Mouse (Mus musculus) embryonic facial prominence, embryonic 12.5 days (tissue): ENCODE data around the gene Olfr981. TPM values are rescaled to one million over a fixed set of nuclear protein-coding genes. Genes with fewer than 3 reads are reported as not detected.
"Not testable (repeated sequence)": the region's sequence is repeated elsewhere in the genome, so short reads cannot be mapped to it uniquely, and the experiment has no call there.

Source experiments
- ATAC-seq: fragments of 200-750 bp; cut with Nextera tagmentation; 2 replicates; pipeline ENCODE4 v1.8.0; 2017; ENCODE audit not compliant: insufficient number of reproducible peaks, insufficient read depth, low FRiP score, low TSS enrichment
- H3K27ac ChIP-seq: fragments of 300-500 bp; sonication (generic); 2 replicates; pipeline ENCODE4 v1.5.1; 2016; ENCODE audit warnings: mild to moderate bottlenecking
- H3K27me3 ChIP-seq: fragments of 300-500 bp; sonication (generic); 2 replicates; pipeline ENCODE4 v1.6.1; 2016; ENCODE audit warnings: mild to moderate bottlenecking, moderate library complexity
- H3K36me3 ChIP-seq: fragments of 300-500 bp; sonication (generic); 2 replicates; pipeline ENCODE4 v1.6.1; 2016; ENCODE audit warnings: mild to moderate bottlenecking
- H3K4me1 ChIP-seq: fragments of 300-500 bp; sonication (generic); 2 replicates; pipeline ENCODE4 v1.6.1; 2016
- H3K4me2 ChIP-seq: fragments of 300-500 bp; sonication (generic); replicated peaks from 2 replicates; pipeline ENCODE4 v1.6.1; 2016; ENCODE audit warnings: mild to moderate bottlenecking, moderate library complexity
- H3K4me3 ChIP-seq: fragments of 300-500 bp; sonication (generic); 2 replicates; pipeline ENCODE4 v1.5.1; 2016; ENCODE audit warnings: mild to moderate bottlenecking
- H3K9ac ChIP-seq: fragments of 300-500 bp; sonication (generic); 2 replicates; pipeline ENCODE4 v1.6.1; 2016; ENCODE audit warnings: mild to moderate bottlenecking, moderate library complexity
- H3K9me3 ChIP-seq: fragments of 300-500 bp; sonication (generic); 2 replicates; pipeline ENCODE4 v1.6.1; 2016; ENCODE audit warnings: mild to moderate bottlenecking, moderate library complexity
- WGBS: fragments of 180-500 bp; shearing (Covaris S2); methylation state at CpG from one replicate; pipeline ENCODE4 v1.1.7; 2016; 5-methylcytosine and 5-hydroxymethylcytosine counted together
- polyA plus RNA-seq: library from polyadenylated mRNA; unstranded; fragments of >200 nt; fragmentation: Nextera tagmentation; extraction: Ambion mirVana; gene quantifications from 2 replicates; pipeline ENCODE4 v1.2.1, GENCODE M21; 2016

Olfr981 gene
- not detected in 2 replicates for polyA plus RNA-seq

GRCm38 (mm10) chr9:40021164-40021563 is at the start of gene Olfr981:
TSS of gene Olfr981 (plus strand) at chr9:40021464.
- no peaks in the 10 kb centered on the region for H3K27me3 ChIP-seq
- no peak within 1 kb of the TSS for H3K4me2 ChIP-seq

DNA sequence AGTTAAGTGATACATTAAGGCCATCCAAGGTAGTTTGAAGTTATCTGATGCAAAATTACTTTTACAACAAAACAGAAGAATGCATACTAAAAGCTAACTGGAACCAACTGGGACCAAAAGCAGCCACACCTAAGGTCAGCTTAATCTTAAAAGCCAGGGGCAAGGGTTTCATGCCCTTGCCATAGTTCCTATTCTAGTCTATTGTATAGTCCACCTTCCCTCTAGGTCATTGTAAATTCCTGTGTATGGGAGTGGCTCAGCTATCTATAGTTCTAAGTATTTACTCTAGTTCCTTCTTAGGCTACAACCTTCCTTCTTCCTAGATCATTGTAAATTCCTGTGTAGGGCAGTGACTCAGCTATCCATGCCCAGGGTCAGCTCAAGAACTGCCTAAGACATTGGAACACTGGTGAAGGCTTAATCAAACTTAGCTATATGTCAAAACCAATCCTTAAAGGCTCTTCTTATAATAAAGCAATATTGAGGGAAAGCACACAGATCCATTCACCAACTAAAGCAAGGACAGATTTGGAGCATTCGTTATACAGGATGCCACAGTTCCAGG is 44.6 kb upstream of the Olfr981 start:
- not testable (repeated sequence) for H3K9me3 ChIP-seq, H3K4me1 ChIP-seq, H3K4me2 ChIP-seq, H3K27me3 ChIP-seq, ATAC-seq, H3K36me3 ChIP-seq, H3K9ac ChIP-seq, H3K27ac ChIP-seq, H3K4me3 ChIP-seq
- WGBS, result 93% methylated on average over 1 of the region's 1 CpGs

More at GRCm38 (mm10) chr9:40021164-40021563, at the start of gene Olfr981:
- 56% methylated on average over 2 of the region's 2 CpGs for WGBS
- ATAC-seq, result no peak
- Histone ChIP-seq H3K4me1 (no peaks in the 10 kb centered on the region), H3K9ac (no peak within 1 kb of the TSS), H3K4me3 (no peak within 1 kb of the TSS), H3K36me3 (no peaks in the 10 kb centered on the region), H3K9me3 (no peaks in the 10 kb centered on the region), H3K27ac (no peak within 1 kb of the TSS)

- H3K27me3 ChIP-seq, result no peaks in the 10 kb centered on the region
- H3K4me1 ChIP-seq, result no peaks in the 10 kb centered on the region
- H3K27ac ChIP-seq, result no peak within 1 kb of the TSS
- WGBS, result 71% methylated on average over 2 of the region's 2 CpGs
- H3K4me2 ChIP-seq, result no peak within 1 kb of the TSS
- no peaks in the 10 kb centered on the region for H3K36me3 ChIP-seq
- no peak within 1 kb of the TSS for H3K9ac ChIP-seq
- no peak for ATAC-seq
- H3K9me3 ChIP-seq, result no peaks in the 10 kb centered on the region
- no peak within 1 kb of the TSS for H3K4me3 ChIP-seq
Observed at GRCm38 (mm10) chr9:39991813-39992212, 29.5 kb upstream of the Olfr981 start, which contains the start of gene Olfr978. TSS of gene Olfr978 (plus strand) at chr9:39992113.

- no peak within 1 kb of the TSS for H3K4me2 ChIP-seq
- no peak within 1 kb of the TSS for H3K4me3 ChIP-seq
- no peak within 1 kb of the TSS for H3K27ac ChIP-seq
- no peaks in the 10 kb centered on the region for H3K27me3 ChIP-seq
- H3K9me3 ChIP-seq, result no peaks in the 10 kb centered on the region
- H3K36me3 ChIP-seq, result no peaks in the 10 kb centered on the region
- H3K4me1 ChIP-seq, result no peaks in the 10 kb centered on the region
- no peak for ATAC-seq
- H3K9ac ChIP-seq, result no peak within 1 kb of the TSS
- 91% methylated on average over 1 of the region's 1 CpGs for whole genome bisulfite sequencing
Observed at GRCm38 (mm10) chr9:40003365-40003764, 17.9 kb upstream of the Olfr981 start, which contains the start of gene Olfr979. TSS of gene Olfr979 (minus strand) at chr9:40003465.

GRCm38 (mm10) chr9:40009482-40009881 is 11.8 kb upstream of the Olfr981 start, which contains the start of gene Olfr980:
TSS of gene Olfr980 (minus strand) at chr9:40009582.
- Histone ChIP-seq H3K4me1 (no peaks in the 10 kb centered on the region), H3K4me2 (no peak within 1 kb of the TSS), H3K27ac (no peak within 1 kb of the TSS), H3K9ac (no peak within 1 kb of the TSS), H3K4me3 (no peak within 1 kb of the TSS), H3K27me3 (no peaks in the 10 kb centered on the region), H3K36me3 (no peaks in the 10 kb centered on the region), H3K9me3 (no peaks in the 10 kb centered on the region)
- 82% methylated on average over 1 of the region's 1 CpGs for WGBS
- no peak for ATAC-seq

DNA sequence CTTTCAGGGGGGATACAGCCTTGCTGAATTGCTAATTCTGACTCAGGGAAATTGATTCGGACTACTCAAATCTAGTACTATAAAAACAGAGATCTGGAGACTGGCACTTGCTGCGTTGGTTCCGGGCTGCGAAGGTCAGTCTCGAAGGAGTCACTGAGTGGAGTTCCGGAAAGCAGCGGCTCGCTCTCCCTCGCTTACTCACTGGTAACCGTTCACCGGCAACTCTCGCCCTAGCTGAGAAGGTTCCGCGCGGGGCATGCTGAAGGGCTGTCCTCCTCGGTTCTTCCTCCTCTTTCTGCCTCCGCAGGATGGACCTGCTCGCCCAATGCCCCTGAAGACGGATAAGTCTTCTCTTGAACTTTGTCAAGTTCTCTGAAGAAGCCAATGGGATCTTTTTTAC is 28.9 kb downstream of the Olfr981 start:
- no peak for ATAC-seq
- no peaks in the 10 kb centered on the region for H3K27me3 ChIP-seq
- no peak overlapping the region for H3K27ac ChIP-seq
- no peak overlapping the region for H3K9ac ChIP-seq
- 91% methylated on average over 19 of the region's 19 CpGs for WGBS
- no peak overlapping the region for H3K4me3 ChIP-seq
- no peak overlapping the region for H3K4me2 ChIP-seq
- no peaks in the 10 kb centered on the region for H3K9me3 ChIP-seq
- H3K36me3 ChIP-seq, result no peaks in the 10 kb centered on the region
- no peaks in the 10 kb centered on the region for H3K4me1 ChIP-seq

GRCm38 (mm10) chr9:40073529-40073928 is 52.3 kb downstream of the Olfr981 start, which contains the start of gene Olfr982:
TSS of gene Olfr982 (plus strand) at chr9:40073829.
- 74% methylated on average over 2 of the region's 2 CpGs for WGBS
- no peaks in the 10 kb centered on the region for H3K4me1 ChIP-seq
- no peak for ATAC-seq

More at GRCm38 (mm10) chr9:40073529-40073928, 52.3 kb downstream of the Olfr981 start, which contains the start of gene Olfr982:
- Histone ChIP-seq H3K9me3 (no peaks in the 10 kb centered on the region), H3K36me3 (no peaks in the 10 kb centered on the region), H3K9ac (no peak within 1 kb of the TSS), H3K4me2 (no peak within 1 kb of the TSS), H3K4me3 (no peak within 1 kb of the TSS), H3K27me3 (no peaks in the 10 kb centered on the region), H3K27ac (no peak within 1 kb of the TSS)

Other genes starting within 250 kb of the Olfr981 start
- not detected in 2 replicates for gene Olfr968, start 238.2 kb upstream of the Olfr981 start, polyA plus RNA-seq
- gene Olfr969, start 230.5 kb upstream of the Olfr981 start, polyA plus RNA-seq, result not detected in 2 replicates
- not detected in 2 replicates for gene Olfr970, start 212.6 kb upstream of the Olfr981 start, polyA plus RNA-seq
- not detected in 2 replicates for gene Olfr971, start 184.6 kb upstream of the Olfr981 start, polyA plus RNA-seq
- 0.35 TPM in 1 of 2 replicates, not detected in the other for gene Olfr972, start 155.0 kb upstream of the Olfr981 start, polyA plus RNA-seq
- not detected in 2 replicates for gene Olfr229, start 114.1 kb upstream of the Olfr981 start, polyA plus RNA-seq
- gene Olfr974, start 84.0 kb upstream of the Olfr981 start, polyA plus RNA-seq, result not detected in 2 replicates
- not detected in 2 replicates for gene Olfr975, start 69.4 kb upstream of the Olfr981 start, polyA plus RNA-seq
- not detected in 2 replicates for gene Olfr976, start 60.3 kb upstream of the Olfr981 start, polyA plus RNA-seq
- not detected in 2 replicates for gene Olfr978, start 29.4 kb upstream of the Olfr981 start, polyA plus RNA-seq
- not detected in 2 replicates for gene Olfr979, start 18.0 kb upstream of the Olfr981 start, polyA plus RNA-seq
- gene Olfr980, start 11.9 kb upstream of the Olfr981 start, polyA plus RNA-seq, result not detected in 2 replicates
- gene Olfr982, start 52.4 kb downstream of the Olfr981 start, polyA plus RNA-seq, result not detected in 2 replicates
- not detected in 2 replicates for gene Olfr983, start 72.1 kb downstream of the Olfr981 start, polyA plus RNA-seq
- not detected in 2 replicates for gene Olfr984, start 92.7 kb downstream of the Olfr981 start, polyA plus RNA-seq
- not detected in 2 replicates for gene Olfr985, start 108.7 kb downstream of the Olfr981 start, polyA plus RNA-seq
- not detected in 2 replicates for gene Tmem225, start 126.7 kb downstream of the Olfr981 start, polyA plus RNA-seq
- 0.06 TPM in 1 of 2 replicates, not detected in the other for gene Olfr986, start 159.5 kb downstream of the Olfr981 start, polyA plus RNA-seq
- 9.5 and 9.6 TPM in 2 replicates for gene Zfp202, start 170.9 kb downstream of the Olfr981 start, polyA plus RNA-seq
- 4.3 and 4.7 TPM in 2 replicates for gene Scn3b, start 247.8 kb downstream of the Olfr981 start, polyA plus RNA-seq